Mouse (Mus musculus): ENCODE data around the gene Dennd1b. TPM values are rescaled to one million over a fixed set of nuclear protein-coding genes. Genes with fewer than 3 reads are reported as not detected.

Gene Dennd1b
- polyA plus RNA-seq, 1 experiment, result 4.7 TPM

DNA sequence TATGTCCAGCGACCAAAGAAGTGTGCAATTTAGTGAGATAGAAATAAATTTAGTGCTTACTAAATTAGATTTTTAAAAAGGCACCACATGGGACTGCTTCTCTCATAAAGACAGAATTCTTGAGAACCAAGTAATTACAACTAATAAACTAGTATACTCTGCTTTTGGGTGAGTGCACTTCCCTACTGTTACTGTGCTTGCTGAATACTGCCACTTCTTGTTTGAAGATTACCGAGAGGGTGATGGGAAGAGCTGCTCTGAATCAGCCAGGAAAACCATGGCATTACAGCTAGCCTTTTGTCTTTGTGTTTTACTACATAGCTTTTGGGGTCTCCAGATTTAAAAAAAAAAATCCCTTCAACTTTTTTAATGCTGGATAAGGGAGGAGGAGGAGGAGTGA, 19.8 kb downstream of the Dennd1b start:
- no peak for TF ChIP-seq GATA1 (IDR thresholded peaks at IDR 0.05; ENCODE audit: low read length)

- TF ChIP-seq GATA1 (IDR thresholded peaks at IDR 0.05; ENCODE audit: low read length), result no peak
Measured at GRCm38 (mm10) chr1:138983465-138983864, 20.2 kb downstream of the Dennd1b start.

GRCm38 (mm10) chr1:138984161-138984560, 20.9 kb downstream of the Dennd1b start:
- no peak for TF ChIP-seq GATA1 (IDR thresholded peaks at IDR 0.05; ENCODE audit: low read length)

DNA sequence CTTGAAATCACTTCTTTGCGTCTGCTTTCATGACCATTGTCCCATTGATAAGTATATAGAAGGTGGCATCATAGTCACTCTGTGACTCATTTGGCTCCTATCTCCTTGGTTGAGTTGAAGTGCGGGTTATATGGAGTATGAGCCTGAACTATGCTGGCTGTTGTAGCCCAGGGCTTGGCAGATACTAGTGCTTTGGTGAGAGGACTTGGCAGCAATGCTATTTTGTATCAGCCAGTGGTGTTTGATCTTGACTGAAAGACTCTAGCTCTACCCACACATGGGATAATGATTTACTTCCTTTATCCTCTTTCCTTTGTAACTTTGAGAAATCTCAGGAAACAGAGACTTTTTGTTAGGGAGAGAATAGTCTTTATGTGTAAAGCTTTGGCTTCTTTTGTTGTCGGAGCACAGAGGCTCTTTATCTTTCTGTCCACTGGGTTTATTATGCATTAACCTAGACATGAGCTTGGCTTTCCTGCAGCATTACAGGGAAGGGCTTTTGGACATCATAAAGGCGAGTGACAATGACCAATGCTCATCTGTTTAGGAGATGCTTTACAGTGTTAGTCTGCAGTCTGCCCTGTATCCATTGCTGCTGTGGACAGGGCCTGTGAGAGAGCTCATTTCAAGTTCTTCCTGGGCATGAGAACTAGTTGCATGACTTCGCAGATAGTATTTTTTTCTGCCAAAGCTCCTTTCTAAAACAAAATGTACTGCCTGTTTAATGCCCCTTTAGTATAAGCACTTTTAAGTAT, 29.3 kb downstream of the Dennd1b start:
- TF ChIP-seq GATA1 (IDR thresholded peaks at IDR 0.05; ENCODE audit: low read length), result no peak

GRCm38 (mm10) chr1:138995621-138996380, 32.6 kb downstream of the Dennd1b start:
- no peak for TF ChIP-seq GATA1 (IDR thresholded peaks at IDR 0.05; ENCODE audit: low read length)

DNA sequence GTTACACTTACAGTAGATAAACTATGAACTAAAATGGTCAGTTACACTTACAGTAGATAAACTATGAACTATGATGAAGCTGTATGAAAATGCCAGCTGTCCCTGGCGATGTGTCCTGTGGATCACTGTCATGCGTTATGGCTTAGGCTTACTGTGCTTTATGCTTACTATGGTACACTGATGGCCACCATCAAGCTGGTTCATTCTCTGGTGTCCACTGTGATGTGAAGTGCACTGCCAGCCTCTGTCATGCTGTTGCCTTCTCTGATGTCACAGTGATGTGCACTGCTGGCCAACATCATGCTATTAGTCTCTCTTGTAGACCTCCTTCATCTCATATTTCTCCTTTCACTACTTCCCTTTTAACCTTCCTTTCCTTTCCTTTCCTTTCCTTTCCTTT, 33.4 kb downstream of the Dennd1b start:
- TF ChIP-seq GATA1 (IDR thresholded peaks at IDR 0.05; ENCODE audit: low read length), result no peak

GRCm38 (mm10) chr1:139000675-139001379, 37.6 kb downstream of the Dennd1b start:
- TF ChIP-seq GATA1 (IDR thresholded peaks at IDR 0.05; ENCODE audit: low read length), result no peak

DNA sequence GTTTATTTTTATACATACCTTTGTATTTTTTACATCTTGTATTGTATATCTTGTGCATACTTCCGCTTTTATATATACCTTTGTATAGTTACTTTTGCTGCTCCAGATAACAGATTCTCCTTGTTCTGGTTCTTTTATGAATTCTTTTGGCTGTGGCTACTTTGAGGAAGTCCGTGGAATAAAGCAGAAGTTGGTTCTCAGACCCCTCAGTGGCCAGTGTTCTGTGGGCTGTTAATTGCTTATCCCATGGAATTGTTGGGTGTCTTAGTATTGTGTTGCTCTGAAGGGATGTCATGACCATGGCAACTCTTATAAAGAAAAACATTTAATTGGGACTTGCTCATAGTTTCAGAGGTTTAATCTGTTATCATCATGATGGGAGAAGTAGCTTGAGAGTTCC, 40.3 kb downstream of the Dennd1b start:
- TF ChIP-seq GATA1 (IDR thresholded peaks at IDR 0.05; ENCODE audit: low read length), result no peak

DNA sequence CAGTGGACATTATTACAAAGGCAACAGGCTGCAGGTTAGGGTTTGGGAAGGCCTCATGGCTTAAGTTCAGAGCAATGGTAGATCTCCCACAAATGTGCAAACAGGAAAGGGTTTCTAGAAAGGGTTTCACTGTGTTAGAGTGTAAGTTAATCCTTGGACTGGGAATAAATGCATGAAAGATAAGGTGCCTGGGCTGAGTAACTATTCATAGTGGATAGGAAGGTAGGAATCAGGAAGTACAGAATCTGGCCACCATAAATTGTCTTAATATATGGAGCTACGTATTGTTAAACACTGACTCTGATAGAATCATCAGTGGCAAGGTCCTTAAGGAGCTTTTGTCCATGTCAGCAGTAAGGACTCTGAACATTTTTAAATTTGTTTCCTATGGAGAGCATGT, 42.8 kb downstream of the Dennd1b start:
- TF ChIP-seq GATA1 (IDR thresholded peaks at IDR 0.05; ENCODE audit: low read length), result no peak

DNA sequence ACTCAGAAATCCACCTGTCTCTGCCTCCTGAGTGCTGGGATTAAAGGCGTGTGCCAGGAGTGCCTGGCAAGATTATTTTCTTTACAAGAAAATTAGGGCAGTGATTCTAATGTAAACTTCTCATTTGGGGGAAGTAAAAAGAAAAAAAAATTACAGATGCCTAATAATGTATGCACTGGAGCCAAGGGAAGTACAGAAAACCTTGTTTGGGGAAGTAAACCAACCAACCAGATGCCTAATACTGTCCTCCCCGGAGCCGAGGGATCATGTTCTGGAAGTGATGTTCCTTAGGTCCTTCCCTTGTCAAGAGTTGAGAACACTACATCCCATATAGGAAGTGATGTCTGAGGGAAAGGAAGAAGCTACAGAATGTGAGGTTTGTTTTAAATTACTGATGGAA, 44.2 kb downstream of the Dennd1b start:
- no peak for TF ChIP-seq GATA1 (IDR thresholded peaks at IDR 0.05; ENCODE audit: low read length)

- no peak for TF ChIP-seq GATA1 (IDR thresholded peaks at IDR 0.05; ENCODE audit: low read length)
Measured at GRCm38 (mm10) chr1:139015118-139015788, 52.0 kb downstream of the Dennd1b start.

DNA sequence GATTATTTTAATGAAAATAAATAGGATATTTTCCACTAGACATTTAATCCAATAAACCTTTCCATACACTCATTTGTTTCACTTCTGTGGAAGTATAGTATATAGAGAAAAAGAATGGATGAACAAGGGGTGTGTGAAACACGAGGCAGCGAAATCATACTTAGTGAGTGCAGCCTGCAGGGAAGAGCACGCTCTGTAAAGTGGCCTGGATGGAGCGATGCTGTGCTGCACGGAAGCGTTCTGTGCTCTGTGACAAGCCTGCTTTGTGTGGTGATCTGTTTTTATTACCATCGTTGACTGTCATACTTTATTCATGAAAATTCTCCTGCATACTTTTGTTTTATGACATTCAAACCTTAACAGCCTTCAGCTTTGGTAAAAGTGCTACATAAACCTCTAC, 58.1 kb downstream of the Dennd1b start:
- no peak for TF ChIP-seq GATA1 (IDR thresholded peaks at IDR 0.05; ENCODE audit: low read length)

GRCm38 (mm10) chr1:139025882-139026645, 62.8 kb downstream of the Dennd1b start:
- TF ChIP-seq GATA1 (IDR thresholded peaks at IDR 0.05; ENCODE audit: low read length), result no peak

GRCm38 (mm10) chr1:139029521-139029920, 66.3 kb downstream of the Dennd1b start:
- no peak for TF ChIP-seq GATA1 (IDR thresholded peaks at IDR 0.05; ENCODE audit: low read length)

DNA sequence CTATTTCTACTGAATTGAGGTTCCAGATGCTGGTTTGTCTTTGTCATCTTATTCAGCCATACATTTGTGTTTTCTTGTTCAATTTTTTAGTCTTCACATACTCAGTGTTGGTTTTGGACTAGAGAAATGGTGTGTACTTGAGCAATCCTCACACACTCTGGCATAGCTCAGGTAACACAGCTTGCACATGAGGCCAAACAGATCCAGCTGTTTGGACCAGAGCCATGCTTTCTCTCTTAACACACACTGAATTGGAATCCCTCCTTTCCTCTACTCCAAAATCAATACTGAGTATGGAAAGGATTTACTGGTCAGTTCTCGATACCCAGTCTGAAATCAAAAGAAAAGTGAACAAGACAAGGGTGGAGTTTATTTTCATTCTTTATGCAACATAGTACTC, 69.2 kb downstream of the Dennd1b start:
- TF ChIP-seq GATA1 (IDR thresholded peaks at IDR 0.05; ENCODE audit: low read length), result no peak

Measured in G1E-ER4 (cell line).